Comparison of ENCODE assay signal across 13 mouse cellular contexts in the genomic region with DNA sequence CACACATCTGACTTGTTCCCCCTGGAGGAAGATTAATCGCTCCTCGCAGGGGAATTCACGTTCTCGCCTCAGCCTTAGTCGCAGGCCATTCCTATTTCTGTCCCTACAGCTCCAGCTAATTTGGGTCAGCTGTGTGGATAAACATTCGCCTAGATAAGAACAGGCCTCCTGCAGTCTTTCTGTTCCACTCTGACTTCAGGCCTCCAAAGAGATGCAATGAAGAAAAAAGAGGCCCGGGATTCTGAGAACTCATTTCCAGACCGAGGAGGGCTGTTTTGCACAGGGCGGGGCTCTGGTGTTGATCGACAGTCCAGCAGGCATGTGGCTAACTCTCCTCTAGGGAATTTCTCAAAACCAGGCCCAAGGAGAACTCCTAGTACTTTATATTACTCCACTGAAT. TPM values are rescaled to one million over a fixed set of nuclear protein-coding genes. Genes with fewer than 3 reads are reported as not detected.
A peak's percentile ranks its signal among the peaks of the same experiment; 100 is the strongest.
DNase-seq lines count a peak whose midpoint lies in the region; ATAC-seq and TF ChIP-seq lines count a peak whose summit lies in the region.
"Had no signal": no experiment of that assay in that cellular context is flagged by ENCODE, and none has a peak within 500 bp of the region (broad histone marks: within the 10 kb centered on the region; RNA-seq: fewer than 3 reads in every experiment).

No protein-coding gene starts in this region.

- no peak overlapping the region for H3K4me2 ChIP-seq in lung, embryonic 16.5 days (ENCODE audit: low read depth, low read length)
- no peak overlapping the region for H3K4me2 ChIP-seq in lung, postnatal 0 days (replicated peaks; ENCODE audit: low read depth, low read length)
- H3K4me2 ChIP-seq in limb, embryonic 12.5 days, result no peak overlapping the region
- H3K4me2 ChIP-seq: hindbrain, embryonic 13.5 days; limb, embryonic 15.5 days had no signal

- 25% methylated on average over 10 of the region's 10 CpGs for WGBS in lung, embryonic 16.5 days
- 28% methylated on average over 10 of the region's 10 CpGs for WGBS in lung, postnatal 0 days
- WGBS in limb, embryonic 12.5 days, result 30% methylated on average over 10 of the region's 10 CpGs

- DNase-seq in frontal cortex, postnatal 10 days (ENCODE audit: low spot score in 2 of 2), result no peak
- DNase-seq in lung, postnatal 0 days (ENCODE audit: low spot score), result no peak
- DNase-seq in heart, adult 9 months (ENCODE audit: low spot score in 2 of 2), result peak; percentile 46 to 64
- DNase-seq in cerebellum, adult 9-11 months, result no peak
- no peak for DNase-seq in thymus, postnatal 0 days (ENCODE audit: low spot score)
- DNase-seq: cerebellum, postnatal 14 days; right cerebral cortex, adult 18-20 months had no signal

- H3K27ac ChIP-seq in lung, embryonic 16.5 days (ENCODE audit: low read length), result no peak overlapping the region
- H3K27ac ChIP-seq in lung, postnatal 0 days (ENCODE audit: low read length), result no peak overlapping the region
- peak overlapping the region; percentile 9; the same call in 1 of the 2 replicates for H3K27ac ChIP-seq in limb, embryonic 12.5 days
- H3K27ac ChIP-seq: hindbrain, embryonic 13.5 days; limb, embryonic 15.5 days had no signal

- TF ChIP-seq EP300 in lung, postnatal 0 days (IDR thresholded peaks at IDR 0.05), result no peak

- no peak overlapping the region for H3K9ac ChIP-seq in lung, embryonic 16.5 days (ENCODE audit: low read length)
- H3K9ac ChIP-seq in lung, postnatal 0 days (replicated peaks; ENCODE audit: low read depth), result no peak overlapping the region
- no peak overlapping the region for H3K9ac ChIP-seq in limb, embryonic 12.5 days (replicated peaks)
- H3K9ac ChIP-seq: hindbrain, embryonic 13.5 days; limb, embryonic 15.5 days had no signal

- H3K4me1 ChIP-seq in lung, embryonic 16.5 days (replicated peaks; ENCODE audit: control insufficient read depth, insufficient read depth, low read length), result no peaks in the 10 kb centered on the region
- H3K4me1 ChIP-seq in lung, postnatal 0 days (ENCODE audit: insufficient read depth, low read depth, low read length), result no peaks in the 10 kb centered on the region
- peaks cover 13% of the 10 kb centered on the region for H3K4me1 ChIP-seq in limb, embryonic 12.5 days (replicated peaks)

- H3K4me3 ChIP-seq in lung, embryonic 16.5 days (ENCODE audit: low read length), result no peak overlapping the region
- no peak overlapping the region for H3K4me3 ChIP-seq in lung, postnatal 0 days (ENCODE audit: low read depth, low read length)
- H3K4me3 ChIP-seq in limb, embryonic 12.5 days (replicated peaks), result no peak overlapping the region
- H3K4me3 ChIP-seq: hindbrain, embryonic 13.5 days; limb, embryonic 15.5 days had no signal

- ATAC-seq in frontal cortex, adult (ENCODE audit: low TSS enrichment), result peak; percentile 23; the same call in 1 of the 2 replicates
- peak; percentile 15; the same call in 1 of the 2 replicates for ATAC-seq in lung, embryonic 16.5 days (ENCODE audit: low read depth)
- ATAC-seq in lung, postnatal 0 days, result no peak
- ATAC-seq in limb, embryonic 12.5 days (ENCODE audit: insufficient number of reproducible peaks, insufficient read depth, low FRiP score, low TSS enrichment, low read depth), result no peak
- ATAC-seq: forebrain, embryonic 14.5 days had no signal

- H3K36me3 ChIP-seq in lung, embryonic 16.5 days (ENCODE audit: control insufficient read depth, insufficient read depth, low read length), result no peaks in the 10 kb centered on the region
- H3K36me3 ChIP-seq in lung, postnatal 0 days (ENCODE audit: insufficient read depth, low read length), result no peaks in the 10 kb centered on the region
- H3K36me3 ChIP-seq in limb, embryonic 12.5 days, result no peaks in the 10 kb centered on the region
- H3K36me3 ChIP-seq: hindbrain, embryonic 13.5 days; limb, embryonic 15.5 days had no signal

- H3K27me3 ChIP-seq in lung, embryonic 16.5 days (ENCODE audit: control insufficient read depth, insufficient read depth, low read depth, low read length), result no peaks in the 10 kb centered on the region
- H3K27me3 ChIP-seq in lung, postnatal 0 days (replicated peaks; ENCODE audit: insufficient read depth, low read length), result no peaks in the 10 kb centered on the region
- H3K27me3 ChIP-seq in limb, embryonic 12.5 days, result no peaks in the 10 kb centered on the region
- H3K27me3 ChIP-seq: hindbrain, embryonic 13.5 days; limb, embryonic 15.5 days had no signal

- H3K9me3 ChIP-seq in lung, embryonic 16.5 days (ENCODE audit: control insufficient read depth, low read length), result no peaks in the 10 kb centered on the region
- no peaks in the 10 kb centered on the region for H3K9me3 ChIP-seq in lung, postnatal 0 days (ENCODE audit: low read length)
- H3K9me3 ChIP-seq in limb, embryonic 12.5 days, result no peaks in the 10 kb centered on the region
- H3K9me3 ChIP-seq: hindbrain, embryonic 13.5 days; limb, embryonic 15.5 days had no signal

- no peak for TF ChIP-seq CTCF in lung, postnatal 0 days (IDR thresholded peaks at IDR 0.05)

RNA-seq across cellular contexts. Expression of gene Myocd, which starts 43.0 kb away (rescaled TPM):
- polyA plus RNA-seq in lung, embryonic 16.5 days (2015; fragmentation: Nextera tagmentation; extraction: Ambion mirVana), result 12.9 TPM in 2 replicates
- 3.0 and 3.7 TPM in 2 replicates for polyA plus RNA-seq in lung, postnatal 0 days (2015; fragmentation: Nextera tagmentation; extraction: Ambion mirVana)
- 0.49 and 0.56 TPM in 2 replicates for polyA plus RNA-seq in limb, embryonic 12.5 days (2016; fragmentation: Nextera tagmentation; extraction: Ambion mirVana)
- polyA plus RNA-seq in thymus, postnatal 0 days (2015; fragmentation: Nextera tagmentation; extraction: Ambion mirVana), result 0.05 and 0.15 TPM in 2 replicates
- polyA plus RNA-seq: forebrain, embryonic 14.5 days had no signal

Comparison
In these comparisons a context has a peak if more than half of its experiments do, and no peak if none do; other contexts are left out.
1. ATAC-seq: peak in frontal cortex, adult (single experiment) and lung, embryonic 16.5 days (single experiment); none in lung, postnatal 0 days (single experiment) and limb, embryonic 12.5 days (single experiment).
2. DNase-seq: peak in heart, adult 9 months (2 of 2); none in frontal cortex, postnatal 10 days (0 of 2), lung, postnatal 0 days (single experiment), cerebellum, adult 9-11 months (single experiment) and thymus, postnatal 0 days (single experiment).